Mouse (Mus musculus) stomach, postnatal 0 days (tissue): ENCODE results near the gene Srm.

Experiments used
- CTCF ChIP-seq: IDR thresholded peaks from 2 replicates; pipeline ENCODE4 v1.5.1; 2016; ENCODE audit warnings: antibody characterized with exemption, low read depth, mild to moderate bottlenecking, moderate library complexity
- EP300 ChIP-seq: optimal IDR thresholded peaks from 2 replicates; pipeline ENCODE3; 2016; ENCODE audit warnings: antibody characterized with exemption

DNA sequence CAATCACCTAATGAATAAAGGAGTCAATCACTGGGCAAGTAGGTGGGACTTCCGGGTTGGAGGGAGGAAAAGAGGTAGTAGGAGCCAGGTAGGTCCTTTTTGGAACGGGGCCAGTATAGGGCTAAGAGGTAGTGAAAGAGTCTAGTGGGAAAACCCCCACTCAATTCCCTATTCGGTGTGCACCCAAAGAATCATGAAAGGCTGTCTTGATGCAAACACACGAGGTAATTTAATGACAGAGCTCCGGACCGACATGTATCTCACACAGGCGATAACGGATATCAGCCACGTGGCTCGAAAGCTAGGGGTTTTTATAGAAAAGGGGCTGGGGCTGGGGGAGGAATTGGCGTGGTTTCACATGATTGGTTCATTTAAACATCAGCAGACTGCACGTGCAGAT is 7.5 kb downstream of the Srm start:
- TF ChIP-seq CTCF (no peak), EP300 (no peak)
